Mouse (Mus musculus) kidney, adult 2 months (tissue): ENCODE results near the gene Sgtb.

Source experiments
- CTCF ChIP-seq: fragments of 200-500 bp; conservative IDR thresholded peaks from 2 replicates; pipeline ENCODE4 v1.5.1; 2011; ENCODE audit warnings: low read depth, mild to moderate bottlenecking, control low read depth, low read length, moderate library complexity, mixed read lengths; ENCODE audit not compliant: insufficient read depth, insufficient read length
- POLR2A ChIP-seq: fragments of 200-500 bp; IDR thresholded peaks from one replicate; pipeline ENCODE4 v1.6.1; 2011; ENCODE audit warnings: low read depth, low read length, control low read depth

DNA sequence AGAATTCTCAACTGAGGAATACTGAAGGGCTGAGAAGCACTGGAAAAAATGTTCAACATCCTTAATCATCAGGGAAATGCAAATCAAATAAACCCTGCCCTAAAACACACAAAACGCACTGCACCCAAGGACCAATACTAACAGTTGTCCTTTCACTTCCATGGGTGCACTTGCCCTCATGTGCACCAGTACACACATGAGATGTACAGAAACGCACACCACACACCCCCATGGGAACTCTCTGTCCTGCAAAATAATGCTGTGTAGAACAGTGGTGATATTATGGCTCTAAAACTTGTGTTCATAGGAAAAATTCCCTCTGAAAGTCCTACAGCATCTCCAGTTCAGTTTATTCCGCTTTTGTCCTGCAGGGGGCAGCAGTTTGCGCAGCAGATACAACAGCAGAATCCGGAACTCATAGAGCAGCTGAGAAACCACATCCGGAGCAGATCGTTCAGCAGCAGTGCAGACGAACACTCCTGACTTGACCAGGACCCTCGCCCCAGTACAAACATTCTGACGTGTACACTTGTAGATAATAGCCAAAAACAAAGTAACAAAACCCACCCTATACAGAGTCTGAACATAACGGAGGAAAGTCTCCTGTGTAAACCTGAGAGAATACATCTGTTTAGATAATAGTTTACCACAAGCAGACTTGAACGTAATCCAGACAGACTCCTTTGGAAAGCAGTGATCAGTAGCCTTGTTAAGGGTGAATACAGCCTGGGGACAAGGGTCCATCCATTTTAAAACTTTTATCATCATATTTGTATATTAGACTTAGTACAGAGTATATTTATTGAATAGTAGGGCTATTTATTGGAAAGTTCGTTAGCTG lies 30.0 kb downstream of the Sgtb start:
- TF ChIP-seq POLR2A (no peak), CTCF (peak; percentile 81)
